Mouse (Mus musculus): ENCODE data around the gene Notch1.

DNA sequence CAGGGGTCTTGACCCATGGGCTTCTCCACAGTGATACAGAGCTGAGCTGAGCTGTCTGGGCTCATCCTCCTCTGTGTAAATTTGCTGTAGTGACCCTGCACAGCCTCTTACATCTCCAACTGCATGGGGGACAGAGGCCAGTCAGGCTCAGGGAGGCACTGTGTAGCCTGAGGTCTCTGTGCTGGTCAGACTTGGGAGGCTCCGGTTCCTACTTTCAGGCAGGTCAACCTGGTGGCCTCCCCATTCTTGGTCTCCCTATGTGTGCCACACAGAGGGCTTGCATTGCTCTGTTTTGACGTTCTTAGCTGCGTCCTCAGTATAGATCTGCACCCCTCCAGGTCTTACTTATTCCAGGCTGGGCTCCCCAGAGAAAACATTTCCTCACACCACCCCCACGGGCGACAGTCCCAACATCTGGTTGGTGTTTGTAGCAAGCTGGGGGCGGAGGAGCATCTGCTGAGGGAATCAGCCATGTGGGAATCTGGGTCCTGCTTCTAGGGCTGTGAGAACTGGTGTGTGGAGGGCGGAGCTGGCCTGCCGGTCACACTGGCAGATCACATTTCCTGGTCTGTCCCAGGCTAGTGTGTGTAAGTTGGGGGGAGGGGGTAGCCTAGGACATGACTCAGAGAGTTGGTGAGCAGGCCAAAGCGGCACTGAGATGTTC, 9.0 kb upstream of the Notch1 start:
- TF ChIP-seq CTCF (IDR thresholded peaks at IDR 0.05; ENCODE audit: control insufficient read depth, insufficient read depth, insufficient read length) (no peak), USF1 (IDR thresholded peaks at IDR 0.05; ENCODE audit: low read depth) (no peak)
